Comparison of ENCODE assay signal across 19 mouse cellular contexts in the genomic region with DNA sequence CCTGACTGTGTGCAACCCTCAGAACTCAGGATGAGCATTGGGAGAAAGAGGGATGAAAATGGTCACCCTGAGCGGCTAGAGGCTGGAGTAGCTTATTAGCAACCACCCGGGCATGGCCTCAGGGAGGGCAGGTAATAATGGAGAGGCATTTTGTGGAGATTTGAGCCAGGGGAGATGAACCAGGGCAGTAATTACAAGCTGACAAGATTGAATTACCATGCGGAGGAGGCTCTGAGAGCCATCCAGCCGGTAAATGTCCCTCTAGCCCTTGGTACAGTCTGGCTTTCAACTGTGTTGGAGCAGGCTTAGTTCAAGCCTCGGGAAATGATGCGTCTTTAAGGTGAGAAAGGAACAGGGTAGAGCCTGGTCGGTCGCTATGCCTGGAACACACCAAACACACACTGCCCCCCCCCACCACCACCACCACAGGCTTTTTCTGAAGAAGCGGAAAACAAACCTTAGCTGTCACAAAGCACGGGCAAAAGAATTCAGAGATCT.
DNase-seq lines count a peak whose midpoint lies in the region; ATAC-seq lines count a peak whose summit lies in the region.
"Had no signal": no experiment of that assay in that cellular context is flagged by ENCODE, and none has a peak within 500 bp of the region (broad histone marks: within the 10 kb centered on the region; RNA-seq: fewer than 3 reads in every experiment).

No protein-coding gene starts in this region.

- no peaks in the 10 kb centered on the region for H3K36me3 ChIP-seq in forebrain, embryonic 10.5 days (replicated peaks)
- no peaks in the 10 kb centered on the region for H3K36me3 ChIP-seq in forebrain, embryonic 14.5 days (ENCODE audit: control insufficient read depth, insufficient read depth, low read length)
- H3K36me3 ChIP-seq in kidney, embryonic 14.5 days (ENCODE audit: control insufficient read depth, insufficient read depth, low read length): no peaks in the 10 kb centered on the region
- H3K36me3 ChIP-seq in limb, embryonic 10.5 days: no peaks in the 10 kb centered on the region
- H3K36me3 ChIP-seq: forebrain, embryonic 12.5 days; G1E; heart, embryonic 12.5 days had no signal

- no peak for ATAC-seq in forebrain, embryonic 14.5 days
- peak; percentile 45 for ATAC-seq in kidney, embryonic 14.5 days (ENCODE audit: low FRiP score, low TSS enrichment)
- ATAC-seq in inflammation-experienced regulatory T-cells, adult 6 months: no peak
- ATAC-seq: CD4-positive, CD25-positive, alpha-beta regulatory T cell, adult 4 months; forebrain, postnatal 0 days had no signal

- DNase-seq in forebrain, embryonic 10.5 days (ENCODE audit: extremely low spot score, low spot score): no peak
- DNase-seq in forebrain, embryonic 14.5 days (ENCODE audit: low spot score): no peak
- DNase-seq in kidney, postnatal 14 days: no peak
- peak; percentile 20 for DNase-seq in kidney, postnatal 10 days
- DNase-seq in kidney, adult 8-10 months: no peak
- no peak for DNase-seq in limb, embryonic 10.5 days (ENCODE audit: low spot score)
- DNase-seq: adrenal gland, adult 8-10 months; adrenal gland, postnatal 36 days; B cell, adult 2 months; cerebellum, adult 2 months; cerebellum, postnatal 10 days; forebrain, postnatal 0 days; gastrocnemius, postnatal 14 days had no signal

- H3K9ac ChIP-seq in forebrain, embryonic 14.5 days (ENCODE audit: low read length): no peak overlapping the region
- peak overlapping the region; percentile 61; the same call in 1 of the 2 replicates for H3K9ac ChIP-seq in kidney, embryonic 14.5 days (ENCODE audit: low read depth, low read length)
- H3K9ac ChIP-seq: forebrain, embryonic 12.5 days; forebrain, postnatal 0 days; heart, embryonic 12.5 days had no signal

- H3K27ac ChIP-seq in forebrain, embryonic 10.5 days: 0 out of 2 replicates have a peak overlapping the region, but pooled peaks have one; percentile 69
- no peak overlapping the region for H3K27ac ChIP-seq in forebrain, embryonic 14.5 days (ENCODE audit: low read depth, low read length)
- peak overlapping the region; percentile 95 for H3K27ac ChIP-seq in kidney, embryonic 14.5 days (ENCODE audit: low read depth, low read length)
- H3K27ac ChIP-seq in limb, embryonic 10.5 days: peak overlapping the region; percentile 47
- H3K27ac ChIP-seq: forebrain, embryonic 12.5 days had no signal

- H3K27me3 ChIP-seq in forebrain, embryonic 10.5 days (ENCODE audit: poor library complexity, severe bottlenecking): peaks cover 95% of the 10 kb centered on the region
- peaks cover 25% of the 10 kb centered on the region for H3K27me3 ChIP-seq in forebrain, embryonic 14.5 days (replicated peaks; ENCODE audit: control insufficient read depth, insufficient read depth, low read length)
- H3K27me3 ChIP-seq in kidney, embryonic 14.5 days (ENCODE audit: control insufficient read depth, insufficient read depth, low read length): peaks cover 6% of the 10 kb centered on the region; the same call in 1 of the 2 replicates
- H3K27me3 ChIP-seq in limb, embryonic 10.5 days (ENCODE audit: low read depth, poor library complexity, severe bottlenecking): peaks cover 88% of the 10 kb centered on the region

- no peak overlapping the region for H3K4me3 ChIP-seq in forebrain, embryonic 10.5 days
- no peak overlapping the region for H3K4me3 ChIP-seq in forebrain, embryonic 14.5 days (ENCODE audit: low read depth, low read length)
- H3K4me3 ChIP-seq in kidney, embryonic 14.5 days (ENCODE audit: low read length): peak overlapping the region; percentile 21; the same call in 1 of the 2 replicates
- H3K4me3 ChIP-seq in limb, embryonic 10.5 days: no peak overlapping the region
- H3K4me3 ChIP-seq: forebrain, embryonic 12.5 days; heart, embryonic 12.5 days had no signal

- 41% methylated on average over 10 of the region's 10 CpGs for WGBS in forebrain, embryonic 10.5 days
- WGBS in forebrain, embryonic 14.5 days: 30% methylated on average over 10 of the region's 10 CpGs
- 15% methylated on average over 10 of the region's 10 CpGs for WGBS in kidney, embryonic 14.5 days
- WGBS in limb, embryonic 10.5 days: 41% methylated on average over 10 of the region's 10 CpGs

- H3K9me3 ChIP-seq in forebrain, embryonic 10.5 days: no peaks in the 10 kb centered on the region
- no peaks in the 10 kb centered on the region for H3K9me3 ChIP-seq in forebrain, embryonic 14.5 days (replicated peaks; ENCODE audit: control insufficient read depth, low read length)
- H3K9me3 ChIP-seq in kidney, embryonic 14.5 days (ENCODE audit: control insufficient read depth, low read length): no peaks in the 10 kb centered on the region
- H3K9me3 ChIP-seq in limb, embryonic 10.5 days (replicated peaks): no peaks in the 10 kb centered on the region
- H3K9me3 ChIP-seq: forebrain, embryonic 12.5 days; heart, embryonic 12.5 days had no signal

- no peak overlapping the region for H3K4me2 ChIP-seq in forebrain, embryonic 14.5 days (ENCODE audit: low read length)
- H3K4me2 ChIP-seq in kidney, embryonic 14.5 days (replicated peaks; ENCODE audit: low read depth, low read length): peak overlapping the region; percentile 45
- H3K4me2 ChIP-seq: forebrain, embryonic 12.5 days; heart, embryonic 12.5 days had no signal

- H3K4me1 ChIP-seq in forebrain, embryonic 10.5 days: peaks cover 78% of the 10 kb centered on the region
- no peaks in the 10 kb centered on the region for H3K4me1 ChIP-seq in forebrain, embryonic 14.5 days (ENCODE audit: control insufficient read depth, insufficient read depth, low read length)
- peaks cover 57% of the 10 kb centered on the region for H3K4me1 ChIP-seq in kidney, embryonic 14.5 days (ENCODE audit: control insufficient read depth, insufficient read depth, low read length)
- H3K4me1 ChIP-seq in limb, embryonic 10.5 days: peaks cover 76% of the 10 kb centered on the region
